Mouse (Mus musculus) CH12.LX (cell line): Measurements from ENCODE around the gene Gm49673.
"Not testable (repeated sequence)": the region's sequence is repeated elsewhere in the genome, so short reads cannot be mapped to it uniquely, and the experiment has no call there.

Experiments used
- CHD2 ChIP-seq: IDR thresholded peaks from 2 replicates; pipeline ENCODE4 v1.6.1; 2011; ENCODE audit warnings: low read length, improper control_type of control experiment
- CTCF ChIP-seq, 2 experiments: IDR thresholded peaks in 1 of 2; conservative IDR thresholded peaks in 1 of 2; 2 replicates each; pipeline ENCODE4 v1.5.1; 2011 to 2012; ENCODE audit warnings: low read depth in 2 of 2, low read length in 2 of 2, improper control_type of control experiment in 1 of 2, inconsistent platforms in 1 of 2, mild to moderate bottlenecking in 1 of 2, moderate library complexity in 1 of 2
- EP300 ChIP-seq: IDR thresholded peaks from 2 replicates; pipeline ENCODE4 v1.6.1; 2011; ENCODE audit warnings: low read length, improper control_type of control experiment
- JUN ChIP-seq: IDR thresholded peaks from 2 replicates; pipeline ENCODE4 v1.6.1; 2011; ENCODE audit warnings: low read depth, mild to moderate bottlenecking, low read length, improper control_type of control experiment, moderate library complexity; ENCODE audit not compliant: insufficient read depth
- JUND ChIP-seq: conservative IDR thresholded peaks from 2 replicates; pipeline ENCODE4 v1.6.1; 2011; ENCODE audit warnings: low read depth, low read length, improper control_type of control experiment
- KAT2A ChIP-seq: IDR thresholded peaks from 2 replicates; pipeline ENCODE4 v1.6.1; 2012; ENCODE audit warnings: low read length, improper control_type of control experiment, inconsistent platforms; ENCODE audit not compliant: insufficient replicate concordance
- MAFK ChIP-seq: IDR thresholded peaks from 2 replicates; pipeline ENCODE4 v1.6.1; 2011; ENCODE audit warnings: low read length, improper control_type of control experiment; ENCODE audit not compliant: insufficient replicate concordance
- MXI1 ChIP-seq: IDR thresholded peaks from 2 replicates; pipeline ENCODE4 v1.6.1; 2011; ENCODE audit warnings: mild to moderate bottlenecking, low read depth, low read length, improper control_type of control experiment
- POLR2A ChIP-seq: IDR thresholded peaks from 2 replicates; pipeline ENCODE4 v1.6.1; 2011; ENCODE audit warnings: low read depth, mild to moderate bottlenecking, improper control_type of control experiment, low read length
- SIN3A ChIP-seq: IDR thresholded peaks from 2 replicates; pipeline ENCODE4 v1.6.1; 2012; ENCODE audit warnings: low read length, improper control_type of control experiment, inconsistent platforms
- TBP ChIP-seq: conservative IDR thresholded peaks from 2 replicates; pipeline ENCODE4 v1.6.1; 2011; ENCODE audit warnings: low read depth, low read length, improper control_type of control experiment
- ZNF384 ChIP-seq: IDR thresholded peaks from 2 replicates; pipeline ENCODE4 v1.6.1; 2012; ENCODE audit warnings: low read depth, low read length, improper control_type of control experiment, inconsistent platforms

DNA sequence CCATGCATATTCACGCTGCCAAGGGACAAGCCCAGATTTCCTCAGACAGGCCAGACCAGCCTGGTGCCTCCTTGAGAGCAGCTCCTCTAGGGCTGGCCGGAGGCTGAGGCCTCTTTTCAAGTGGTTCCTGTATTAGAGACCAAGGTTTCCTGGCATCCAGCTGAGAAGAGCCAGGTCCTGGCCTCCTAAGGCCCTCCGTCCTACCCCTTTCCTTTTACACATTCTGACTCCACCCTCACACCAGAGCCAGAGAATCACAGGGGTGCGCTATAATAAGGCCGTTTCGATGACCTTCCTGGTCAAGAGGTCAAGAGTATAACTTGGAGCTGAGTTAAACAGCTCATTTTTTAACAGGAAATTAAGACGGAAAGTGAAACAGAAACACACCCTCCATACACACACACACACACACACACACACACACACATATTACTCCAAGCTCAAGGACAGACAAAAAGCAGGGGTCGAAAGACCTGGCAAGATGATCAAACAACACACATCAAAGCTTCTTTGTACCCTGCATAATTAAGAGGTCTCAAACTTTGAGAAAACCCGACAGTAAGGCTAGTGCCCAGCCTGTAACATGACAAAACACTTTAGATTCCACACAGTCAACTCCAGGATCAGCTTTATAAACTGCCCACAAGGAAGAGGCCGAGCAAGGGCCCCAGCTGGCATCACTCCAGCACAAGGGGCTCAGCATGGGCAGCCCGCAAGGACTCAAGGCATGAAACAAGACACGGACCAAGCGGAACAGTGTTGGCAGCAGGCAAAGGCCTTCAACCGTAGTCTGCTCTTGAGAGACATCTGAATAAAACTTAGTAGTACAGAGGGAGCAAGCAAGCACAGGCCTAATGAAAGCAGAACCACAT lies 3.5 kb downstream of the Gm49673 start:
- not testable (repeated sequence) for TF ChIP-seq CTCF (conservative IDR thresholded peaks at IDR 0.05 in 1 of 2, IDR thresholded peaks at IDR 0.05 in 1 of 2; ENCODE audit: low read depth in 2 of 2, low read length in 2 of 2); JUN; MXI1; EP300; JUND; KAT2A; TBP; CHD2; MAFK; POLR2A; SIN3A; ZNF384
